Mouse (Mus musculus): ENCODE results near the gene Alox15.

DNA sequence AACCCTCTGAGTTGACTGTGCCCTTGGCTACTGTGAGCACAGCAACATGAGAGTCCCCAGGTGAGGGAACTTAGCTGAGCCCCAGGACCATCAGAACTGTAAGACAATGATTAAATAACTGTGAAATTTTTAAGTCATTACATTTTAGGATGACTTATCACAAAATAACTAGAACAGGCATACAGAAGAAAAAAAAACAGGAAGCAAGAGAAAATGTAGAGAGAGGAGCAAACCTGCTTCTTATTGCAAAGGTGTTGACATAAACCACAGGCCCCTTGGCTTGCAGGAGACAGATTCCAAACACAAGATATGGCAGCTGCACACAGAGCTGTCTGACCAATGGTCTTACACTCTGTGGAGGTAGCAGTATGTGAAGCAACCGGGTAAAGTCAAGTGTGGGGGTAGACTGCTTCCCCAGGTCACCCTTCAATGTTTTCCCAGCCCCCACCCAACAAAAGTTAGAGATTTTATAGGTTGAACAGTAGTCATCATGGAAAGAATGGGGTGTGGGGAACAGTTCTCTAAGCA is 28.7 kb upstream of the Alox15 start:
- TF ChIP-seq CTCF (IDR thresholded peaks at IDR 0.05; ENCODE audit: control insufficient read depth, insufficient read depth, insufficient read length) (no peak), MAX (IDR thresholded peaks at IDR 0.05) (no peak), FOSL1 (IDR thresholded peaks at IDR 0.05; ENCODE audit: insufficient read depth, low read length, poor library complexity, severe bottlenecking) (no peak), CEBPB (IDR thresholded peaks at IDR 0.05; ENCODE audit: low read depth) (no peak), USF1 (IDR thresholded peaks at IDR 0.05; ENCODE audit: low read depth) (no peak), MYOD1 (IDR thresholded peaks at IDR 0.05; ENCODE audit: control insufficient read depth, insufficient read length, low read depth) (no peak), MYOG (IDR thresholded peaks at IDR 0.05; ENCODE audit: control insufficient read depth, extremely low read depth, insufficient read length) (no peak)
